Mouse (Mus musculus): ENCODE measurements at regions not wholly inside any gene's neighbourhood (a gene's known extent, or its start where the extent isn't known, plus 50 kb on each side); places are given as distances from the start of the nearest gene placed in this dataset.

DNA sequence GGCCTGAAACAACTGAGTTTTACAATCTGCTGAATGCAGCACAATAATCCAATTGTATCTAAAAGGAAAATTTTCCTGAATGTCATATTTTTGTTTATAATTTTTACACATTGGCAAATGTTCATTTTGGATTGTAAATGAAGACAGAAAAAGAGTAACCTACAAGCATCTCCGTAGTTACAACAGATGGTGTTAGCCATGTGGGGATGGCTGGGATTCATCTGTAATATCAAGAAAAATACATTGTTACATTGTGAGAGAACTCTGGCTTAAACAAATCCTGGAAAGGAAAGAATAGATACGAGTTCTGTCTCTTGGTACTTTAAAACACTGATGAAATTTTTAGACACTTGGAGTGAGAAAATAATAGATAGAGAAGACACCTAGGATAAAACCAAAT is 1106.0 kb downstream of the Grm8 start:
- peak in 1 of 2 experiments; percentile 66 for DNase-seq (ENCODE audit: low spot score in 2 of 2)

DNA sequence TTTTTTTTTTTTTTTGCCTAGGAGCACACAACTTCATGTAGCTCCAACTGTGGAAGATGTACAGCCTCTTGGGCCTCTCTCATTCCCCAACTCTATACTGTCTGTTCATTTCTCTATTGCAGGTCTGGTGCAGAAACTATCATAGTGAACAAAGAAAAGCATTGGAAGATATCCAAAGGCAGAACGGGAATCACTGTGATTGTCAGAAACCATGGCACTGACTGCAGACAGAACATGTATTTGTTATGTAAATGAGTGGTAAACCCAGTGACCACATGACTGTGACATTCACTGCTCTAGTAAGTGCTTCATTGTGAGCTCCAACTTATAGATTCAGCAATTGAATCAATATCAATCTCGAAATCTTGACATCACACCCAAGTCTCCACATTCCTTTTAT is 1106.6 kb downstream of the Grm8 start:
- DNase-seq (ENCODE audit: low spot score in 2 of 2): peak in 1 of 2 experiments; percentile 1

DNA sequence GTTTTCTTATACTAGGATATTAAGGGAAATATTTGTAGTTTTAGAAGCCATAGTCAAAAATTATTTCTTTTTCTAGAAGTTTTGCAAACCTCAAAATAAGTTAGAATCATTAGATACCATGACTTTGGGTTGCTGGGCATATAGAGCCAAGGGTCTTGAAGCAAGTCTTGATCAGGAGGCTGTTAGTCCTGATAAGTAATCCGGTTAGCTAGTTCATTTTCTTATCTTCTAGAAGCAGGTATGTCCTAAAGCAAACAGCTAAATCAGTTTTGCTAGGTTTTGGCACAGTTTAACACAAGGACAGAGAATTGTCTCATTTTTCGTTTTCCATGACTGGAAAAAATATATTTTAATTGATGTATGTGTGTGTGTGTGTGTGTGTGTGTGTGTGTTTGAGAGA is 1113.3 kb downstream of the Grm8 start:
- DNase-seq (ENCODE audit: low spot score in 2 of 2): no peak

DNA sequence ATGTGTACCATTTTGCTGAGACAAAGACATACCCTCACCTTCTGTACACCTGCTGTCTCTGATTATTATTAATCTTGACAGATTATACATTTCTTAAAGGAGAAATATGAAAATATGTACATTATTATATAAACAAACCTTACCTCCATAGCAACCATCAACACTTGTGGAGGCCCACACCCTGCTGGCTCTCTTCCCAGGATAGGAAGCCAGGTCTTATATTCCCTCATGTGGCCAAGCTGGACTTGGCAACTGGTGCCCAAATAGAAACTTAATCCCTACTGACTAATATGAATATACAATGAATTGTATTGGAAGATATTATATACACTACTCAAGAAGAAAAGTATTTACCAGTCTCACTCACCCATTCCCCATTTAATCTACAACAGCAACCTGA is 1120.5 kb downstream of the Grm8 start:
- no peak for DNase-seq (ENCODE audit: low spot score in 2 of 2)

DNA sequence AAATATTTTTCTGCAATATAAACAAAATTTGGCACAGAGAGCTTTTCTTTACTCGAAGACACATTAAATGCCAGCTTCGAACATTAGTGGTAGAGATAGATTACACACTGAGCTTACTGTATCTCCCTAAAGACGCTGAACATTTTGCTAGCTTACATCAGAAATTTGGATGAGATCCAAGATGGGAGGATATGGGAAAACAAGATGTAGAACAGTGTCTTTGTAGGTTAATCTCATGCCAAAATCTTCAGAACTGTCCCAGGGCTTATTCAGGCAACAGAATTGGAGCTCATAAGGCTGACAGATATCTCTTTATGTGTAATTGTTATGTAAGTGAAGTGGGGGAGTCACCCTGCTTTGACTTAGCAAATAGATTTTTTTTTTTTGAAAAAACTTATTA is 1158.4 kb downstream of the Grm8 start:
- peak in 1 of 2 experiments; percentile 1 for DNase-seq (ENCODE audit: low spot score in 2 of 2)

DNA sequence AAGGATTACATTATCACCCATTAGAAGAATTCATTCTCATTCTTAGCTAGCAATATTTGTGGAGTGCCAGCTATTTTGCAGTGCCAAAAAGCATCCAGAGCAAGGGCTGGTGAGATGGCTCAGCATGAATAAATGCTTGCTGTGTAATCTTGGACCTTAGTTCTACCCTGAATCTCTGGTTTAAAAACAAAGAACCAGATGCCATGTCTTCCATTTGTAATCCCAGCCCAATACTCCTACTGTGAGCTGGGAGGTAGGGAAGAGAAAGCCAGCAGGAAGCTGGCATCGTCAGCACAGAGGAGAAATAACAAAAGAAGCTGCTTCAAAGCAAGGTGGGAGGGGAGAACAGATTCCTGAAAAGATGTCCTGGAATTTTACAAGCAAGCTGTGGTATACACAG is 1140.1 kb upstream of the Pot1a start:
- peak in 1 of 2 experiments; percentile 0 for DNase-seq (ENCODE audit: low spot score in 2 of 2)
